Mouse (Mus musculus): ENCODE measurements around the gene Krt15. TPM values are rescaled to one million over a fixed set of nuclear protein-coding genes. Genes with fewer than 3 reads are reported as not detected.

Krt15 gene
- not detected for polyA plus RNA-seq (2017; shearing (Covaris generic))

GRCm38 (mm10) chr11:100135731-100136130 lies at the start of gene Krt15:
TSS of gene Krt15 (minus strand) at chr11:100135928.

GRCm38 (mm10) chr11:100148615-100149330 lies 13.0 kb upstream of the Krt15 start, which contains the start of gene Krt19:
TSS of gene Krt19 (minus strand) at chr11:100148665.

GRCm38 (mm10) chr11:100121466-100121865 lies 14.3 kb downstream of the Krt15 start, which contains the start of gene Krt13:
TSS of gene Krt13 (minus strand) at chr11:100121566.

GRCm38 (mm10) chr11:100105576-100106122 lies 30.1 kb downstream of the Krt15 start, which contains the start of gene Krt36:
TSS of gene Krt36 (minus strand) at chr11:100105626.

GRCm38 (mm10) chr11:100096141-100096540 lies 39.6 kb downstream of the Krt15 start, which contains the start of gene Krt35:
TSS of gene Krt35 (minus strand) at chr11:100096241.

GRCm38 (mm10) chr11:100087861-100088260 lies 47.9 kb downstream of the Krt15 start, which contains the start of gene Krt32:
TSS of gene Krt32 (minus strand) at chr11:100088226.

Other genes with a start within 250 kb of the Krt15 start
- gene Krtap31-1, start 228.0 kb downstream of the Krt15 start, polyA plus RNA-seq (2017; shearing (Covaris generic)) = not detected
- gene Gm11565, start 221.2 kb downstream of the Krt15 start, polyA plus RNA-seq (2017; shearing (Covaris generic)) = not detected
- gene Krtap31-2, start 199.6 kb downstream of the Krt15 start, polyA plus RNA-seq (2017; shearing (Covaris generic)) = not detected
- gene Krtap9-5, start 187.5 kb downstream of the Krt15 start, polyA plus RNA-seq (2017; shearing (Covaris generic)) = not detected
- gene Krtap29-1, start 156.9 kb downstream of the Krt15 start, polyA plus RNA-seq (2017; shearing (Covaris generic)) = not detected
- not detected for gene Krtap16-1, start 149.3 kb downstream of the Krt15 start, polyA plus RNA-seq (2017; shearing (Covaris generic))
- not detected for gene Krtap17-1, start 141.9 kb downstream of the Krt15 start, polyA plus RNA-seq (2017; shearing (Covaris generic))
- not detected for gene Krt33a, start 119.7 kb downstream of the Krt15 start, polyA plus RNA-seq (2017; shearing (Covaris generic))
- gene Krt33b, start 106.1 kb downstream of the Krt15 start, polyA plus RNA-seq (2017; shearing (Covaris generic)) = not detected
- gene Krt34, start 94.4 kb downstream of the Krt15 start, polyA plus RNA-seq (2017; shearing (Covaris generic)) = not detected
- gene Krt31, start 85.4 kb downstream of the Krt15 start, polyA plus RNA-seq (2017; shearing (Covaris generic)) = not detected
- not detected for gene Krt32, start 47.7 kb downstream of the Krt15 start, polyA plus RNA-seq (2017; shearing (Covaris generic))
- not detected for gene Krt35, start 39.7 kb downstream of the Krt15 start, polyA plus RNA-seq (2017; shearing (Covaris generic))
- not detected for gene Krt36, start 30.3 kb downstream of the Krt15 start, polyA plus RNA-seq (2017; shearing (Covaris generic))
- not detected for gene Krt13, start 14.4 kb downstream of the Krt15 start, polyA plus RNA-seq (2017; shearing (Covaris generic))
- gene Krt19, start 12.7 kb upstream of the Krt15 start, polyA plus RNA-seq (2017; shearing (Covaris generic)) = not detected
- gene Krt9, start 57.3 kb upstream of the Krt15 start, polyA plus RNA-seq (2017; shearing (Covaris generic)) = not detected
- gene Krt14, start 71.6 kb upstream of the Krt15 start, polyA plus RNA-seq (2017; shearing (Covaris generic)) = not detected
- not detected for gene Krt16, start 113.0 kb upstream of the Krt15 start, polyA plus RNA-seq (2017; shearing (Covaris generic))
- gene Krt17, start 125.1 kb upstream of the Krt15 start, polyA plus RNA-seq (2017; shearing (Covaris generic)) = not detected
- not detected for gene Krt42, start 133.9 kb upstream of the Krt15 start, polyA plus RNA-seq (2017; shearing (Covaris generic))
- 4,878 TPM for gene Eif1, start 184.0 kb upstream of the Krt15 start, polyA plus RNA-seq (2017; shearing (Covaris generic))
- gene Gast, start 198.5 kb upstream of the Krt15 start, polyA plus RNA-seq (2017; shearing (Covaris generic)) = not detected
- gene Hap1, start 220.2 kb upstream of the Krt15 start, polyA plus RNA-seq (2017; shearing (Covaris generic)) = not detected

Measured in naive thymus-derived CD4-positive, alpha-beta T cell, adult 5 months (primary cell).